Mouse (Mus musculus) layer of hippocampus, adult 2 months (tissue): ENCODE data around the gene Zbtb40. TPM values are rescaled to one million over a fixed set of nuclear protein-coding genes. Genes with fewer than 3 reads are reported as not detected.

Experiments used
- DNase-seq, 2 experiments: peaks; one replicate each; pipeline ENCODE4 v3.0.0; 2022; ENCODE audit warnings: low spot score in 2 of 2
- H3K27ac ChIP-seq: fragments of 200-600 bp; 2 replicates; pipeline ENCODE4 v1.8.1; 2022
- H3K4me3 ChIP-seq: fragments of 200-600 bp; 2 replicates; pipeline ENCODE4 v1.8.1; 2022; ENCODE audit warnings: mild to moderate bottlenecking
- CTCF ChIP-seq: fragments of 200-600 bp; conservative IDR thresholded peaks from 2 replicates; pipeline ENCODE4 v1.8.1; 2022; ENCODE audit warnings: antibody characterized with exemption, mild to moderate bottlenecking, moderate library complexity
- long read RNA-seq, 2 experiments: library from polyadenylated mRNA; stranded (forward); transcript quantifications; one replicate each; pipeline ENCODE4 v2.0.0; 2021; ENCODE audit warnings: borderline mapping rate in 2 of 2
- total RNA-seq, 2 experiments: library from RNA; stranded (reverse); gene quantifications; 2 replicates each; pipeline ENCODE4 v1.2.3; 2021

Gene Zbtb40
- total RNA-seq = 10 to 100 TPM; 11.3 to 12.9 TPM
- long read RNA-seq, experiment 1, partial matches to known transcripts = 3 of 8 reads
- long read RNA-seq, experiment 1, other reads (novel, unspliced or antisense) = 5 of 8 reads
- long read RNA-seq, experiment 2, full-length matches to known transcripts = 2 of 14 reads
- long read RNA-seq, experiment 2, partial matches to known transcripts = 3 of 14 reads
- long read RNA-seq, experiment 2, other reads (novel, unspliced or antisense) = 9 of 14 reads

DNA sequence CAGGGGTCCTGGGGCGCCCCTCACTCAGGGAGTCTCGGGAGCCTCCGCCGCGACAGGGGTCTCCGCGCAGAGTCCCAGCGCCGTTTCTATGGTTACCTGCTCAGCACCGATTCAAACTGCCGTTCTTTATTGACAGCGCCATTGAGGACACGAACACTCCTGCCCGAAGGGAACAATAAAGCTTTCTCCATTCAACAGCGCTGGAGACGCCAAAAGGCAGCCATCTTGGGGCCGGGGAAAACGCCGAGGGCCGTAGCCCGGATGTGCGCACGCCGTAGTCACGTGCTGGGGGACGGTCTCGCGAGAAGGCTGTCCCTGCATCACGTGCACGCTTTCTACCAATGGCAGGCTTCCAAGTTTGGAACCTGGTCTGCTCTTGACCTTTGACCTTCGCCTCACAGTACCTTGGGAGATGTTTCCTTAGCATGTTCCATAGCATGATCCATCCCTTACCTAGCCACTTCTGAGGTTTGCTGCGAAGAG lies at the start of gene Zbtb40:
Gene Zbtb40, minus strand, starts transcription at position 252 of the 483 bp plus-strand sequence.
- no peak for TF ChIP-seq CTCF
- peak within 1 kb of the TSS; percentile 74 for H3K4me3 ChIP-seq
- DNase-seq = peak; percentile 95
- peak within 1 kb of the TSS; percentile 93 for H3K27ac ChIP-seq

DNA sequence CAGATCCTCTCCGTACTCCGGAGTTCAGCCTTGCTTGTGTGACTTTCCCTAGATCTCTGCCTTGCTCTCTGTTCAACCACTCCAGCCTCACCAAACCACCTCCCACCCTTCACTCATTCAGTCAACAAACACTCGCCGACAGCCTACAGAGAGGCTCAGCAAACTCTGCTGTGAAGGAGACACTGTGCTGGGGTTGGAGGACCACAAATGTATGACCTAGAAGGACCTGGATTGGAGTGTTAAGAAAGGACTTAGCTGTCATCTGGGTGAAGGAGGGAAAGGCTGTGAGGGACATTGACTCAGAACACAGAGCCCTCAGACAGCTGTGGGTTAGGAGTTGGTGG lies 49.4 kb upstream of the Zbtb40 start:
- no peak for TF ChIP-seq CTCF
- no peak for DNase-seq
- no peak overlapping the region for H3K27ac ChIP-seq
- H3K4me3 ChIP-seq = no peak overlapping the region

DNA sequence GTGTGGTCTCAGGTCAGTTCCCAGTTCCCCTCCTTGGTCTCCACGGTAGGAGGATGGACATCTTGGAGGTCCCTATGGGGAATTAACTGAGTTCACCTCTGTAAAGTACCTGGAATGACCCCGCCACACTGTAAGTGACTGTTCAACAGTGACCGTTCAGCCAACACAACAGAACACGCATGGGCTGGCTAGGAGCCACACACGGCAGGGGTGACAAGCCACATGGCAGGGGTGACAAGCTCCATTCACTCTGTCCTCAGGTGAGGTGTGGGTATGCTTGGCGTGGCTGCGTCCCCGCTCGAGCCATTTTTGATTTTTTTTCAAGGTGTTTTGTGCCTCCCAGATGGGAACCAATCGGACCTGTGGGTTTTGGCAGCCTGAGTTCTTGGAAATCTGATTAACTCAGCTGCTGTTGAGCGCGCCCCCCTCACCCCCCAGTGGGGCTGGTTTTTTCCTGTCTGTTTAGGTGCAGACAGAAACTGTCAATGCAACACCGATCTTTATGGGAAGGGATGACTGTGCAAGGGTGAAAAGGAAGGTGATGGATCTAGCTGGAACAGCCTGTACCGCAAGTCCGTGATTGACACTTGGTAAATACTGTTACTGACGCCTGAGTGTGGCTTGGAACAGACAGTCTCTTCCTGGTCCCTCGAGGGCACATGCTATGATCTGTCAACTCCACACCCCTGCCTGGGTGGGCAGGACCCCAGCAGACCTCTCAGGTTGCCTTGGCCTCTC lies 48.8 kb upstream of the Zbtb40 start:
- no peak for TF ChIP-seq CTCF
- no peak overlapping the region for H3K4me3 ChIP-seq
- H3K27ac ChIP-seq = no peak overlapping the region
- no peak for DNase-seq

DNA sequence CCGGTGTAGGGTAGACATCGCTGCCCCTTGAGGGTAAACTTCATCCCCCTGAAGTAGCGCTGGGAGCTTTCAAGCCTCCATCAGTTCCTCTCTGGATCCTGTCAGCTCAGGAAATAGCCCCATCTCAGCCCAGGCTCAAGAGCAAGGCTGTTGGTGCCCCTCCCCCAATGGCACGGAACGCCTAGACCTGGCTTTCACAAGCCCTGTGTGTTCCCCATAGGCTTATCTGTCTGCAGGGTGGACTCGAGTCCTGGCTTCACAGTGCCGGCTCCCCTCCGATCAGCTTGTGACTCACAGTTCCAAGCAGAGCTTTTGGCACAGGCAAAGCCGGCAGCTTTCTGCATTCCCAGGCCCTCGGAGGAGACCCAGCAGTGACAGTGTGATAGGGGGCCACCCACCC lies 47.8 kb upstream of the Zbtb40 start:
- TF ChIP-seq CTCF = no peak
- no peak for DNase-seq
- Histone ChIP-seq H3K4me3 (no peak overlapping the region), H3K27ac (no peak overlapping the region)

DNA sequence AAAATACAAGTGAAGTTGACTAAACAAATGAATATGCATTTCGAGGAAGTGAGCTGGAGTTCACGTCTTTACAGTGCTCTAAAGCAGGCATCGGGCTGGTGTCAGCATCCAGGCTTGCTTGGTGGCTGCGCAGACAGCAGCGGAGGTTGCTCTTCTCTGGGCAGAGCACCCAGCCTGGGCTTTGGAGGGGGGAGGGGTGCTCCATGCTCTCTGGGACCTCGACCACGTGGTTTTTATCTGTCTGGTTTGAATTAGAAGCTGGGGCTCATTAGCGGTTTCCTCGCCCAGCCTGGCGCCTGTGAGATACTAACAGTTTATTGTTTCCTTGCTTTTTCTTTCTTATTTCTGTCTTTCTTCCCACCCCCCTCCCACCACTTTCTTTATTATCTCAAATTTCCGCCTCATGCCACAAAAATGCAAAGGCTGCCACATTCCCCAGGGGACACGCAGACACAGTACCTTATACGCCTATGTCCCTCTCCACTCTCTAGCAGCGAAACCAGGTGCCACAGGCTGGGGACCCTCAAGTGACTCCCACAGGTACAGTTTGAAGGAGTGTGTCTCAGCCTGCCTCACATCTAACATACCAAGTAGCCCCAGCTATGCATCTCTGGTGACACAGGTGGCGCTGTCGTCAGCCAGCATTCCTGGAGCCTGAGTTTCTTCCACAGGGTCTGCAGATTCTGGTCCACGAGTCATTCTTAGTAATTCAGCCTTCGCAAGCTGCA lies 36.6 kb upstream of the Zbtb40 start:
- no peak overlapping the region for H3K4me3 ChIP-seq
- TF ChIP-seq CTCF = peak; percentile 66
- H3K27ac ChIP-seq = no peak overlapping the region
- no peak for DNase-seq

DNA sequence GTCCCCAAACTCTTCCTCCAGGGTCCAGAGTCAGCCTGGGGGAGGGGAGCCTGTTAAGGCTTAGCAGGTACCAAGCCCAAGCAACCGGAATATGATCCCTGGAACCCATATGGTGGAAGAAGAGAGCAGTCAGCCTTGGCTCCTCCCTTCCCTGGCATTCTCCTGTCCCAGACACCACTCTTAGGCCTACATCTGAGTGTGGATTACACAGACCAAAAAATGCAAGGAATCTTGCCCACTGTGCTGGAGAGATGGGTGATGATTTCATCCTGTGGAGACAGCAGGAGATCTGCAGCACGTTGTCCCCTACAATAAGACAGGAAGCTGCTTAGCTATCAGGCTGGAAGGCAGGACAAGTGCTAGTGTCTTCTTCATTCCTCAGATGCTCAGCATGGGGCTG lies 34.3 kb upstream of the Zbtb40 start:
- TF ChIP-seq CTCF = no peak
- H3K4me3 ChIP-seq = no peak overlapping the region
- no peak for DNase-seq

DNA sequence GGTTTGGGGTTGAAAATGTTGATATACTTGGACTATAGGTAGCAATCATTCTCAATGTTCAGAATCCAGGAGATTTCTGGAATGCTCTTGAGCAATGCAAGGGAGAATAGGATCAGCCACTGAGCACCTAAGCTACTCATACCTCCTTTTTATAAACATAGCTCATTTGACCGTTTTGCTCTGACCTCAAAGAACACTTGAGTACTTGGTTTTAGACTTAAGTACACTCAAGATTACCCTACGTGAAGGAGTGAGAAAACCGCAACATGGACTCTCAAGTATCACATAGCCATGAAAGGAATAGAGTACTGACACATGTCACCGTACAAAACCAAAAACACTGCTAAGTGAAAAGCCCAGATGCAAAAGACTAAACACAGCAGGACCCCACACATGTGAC lies 32.8 kb upstream of the Zbtb40 start:
- TF ChIP-seq CTCF = no peak
- Histone ChIP-seq H3K27ac (no peak overlapping the region), H3K4me3 (no peak overlapping the region)
- no peak for DNase-seq

More for the DNA sequence above, 34.3 kb upstream of the Zbtb40 start:
- no peak overlapping the region for H3K27ac ChIP-seq

DNA sequence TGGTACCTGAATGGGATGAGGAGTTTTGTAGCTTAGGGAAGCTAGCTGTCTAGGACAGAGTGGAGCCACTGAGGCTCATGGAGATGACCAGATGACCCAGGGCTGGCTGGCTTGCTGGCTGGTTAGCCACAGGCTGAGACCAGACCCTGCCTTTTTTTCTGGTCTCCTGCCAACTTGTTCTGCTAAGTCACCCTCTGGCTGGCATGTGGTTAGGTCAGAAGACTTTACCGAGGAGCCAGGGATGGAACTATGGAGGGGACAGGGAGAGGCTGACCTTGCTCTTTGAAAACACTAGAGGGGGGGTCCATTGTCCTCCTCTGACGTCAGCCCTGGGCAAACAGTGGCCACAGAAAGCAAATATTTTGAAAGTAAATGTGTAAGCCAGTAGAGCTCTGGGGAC lies 28.6 kb upstream of the Zbtb40 start:
- TF ChIP-seq CTCF = no peak
- H3K27ac ChIP-seq = no peak overlapping the region
- no peak for DNase-seq
- H3K4me3 ChIP-seq = no peak overlapping the region

DNA sequence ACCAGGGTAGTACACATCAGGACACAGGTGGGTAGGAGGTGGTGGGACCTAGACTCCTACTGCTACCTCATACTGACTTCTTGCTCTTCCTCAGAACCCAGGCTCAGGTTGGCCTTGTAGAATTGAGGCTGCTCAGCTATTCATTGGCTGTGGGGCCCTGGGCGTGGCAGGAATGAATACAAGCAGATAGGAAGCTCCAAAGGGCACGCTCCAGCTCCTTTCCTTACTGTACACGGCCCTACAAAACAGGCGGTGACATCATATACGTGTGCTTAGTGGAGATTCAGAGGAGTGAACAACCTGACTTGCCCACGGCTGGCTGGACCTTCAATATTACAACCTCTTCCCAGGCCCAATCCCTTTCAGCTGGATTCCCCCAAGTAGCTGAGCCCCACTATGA lies 22.6 kb upstream of the Zbtb40 start:
- Histone ChIP-seq H3K27ac (no peak overlapping the region), H3K4me3 (no peak overlapping the region)
- no peak for TF ChIP-seq CTCF
- DNase-seq = no peak

DNA sequence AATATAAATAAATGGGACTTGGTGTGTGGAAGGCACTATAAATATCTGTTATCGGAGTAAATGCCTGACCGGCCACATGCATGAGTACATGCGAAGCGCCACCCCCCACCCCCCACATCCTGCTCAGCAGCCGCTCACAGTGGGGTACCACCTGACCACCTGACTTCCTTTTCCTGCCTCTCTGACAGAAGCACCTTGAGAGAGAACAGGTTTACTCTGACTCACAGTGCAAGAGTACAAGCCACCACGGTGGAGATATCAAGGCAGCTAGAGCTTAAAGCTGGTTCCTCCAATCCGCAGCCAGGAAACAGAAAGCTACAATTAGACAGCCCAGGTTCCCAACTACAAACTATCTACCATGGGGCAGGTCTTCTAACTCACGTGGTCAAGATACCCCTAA lies 19.9 kb upstream of the Zbtb40 start:
- DNase-seq = no peak
- no peak for TF ChIP-seq CTCF
- no peak overlapping the region for H3K4me3 ChIP-seq
- no peak overlapping the region for H3K27ac ChIP-seq

DNA sequence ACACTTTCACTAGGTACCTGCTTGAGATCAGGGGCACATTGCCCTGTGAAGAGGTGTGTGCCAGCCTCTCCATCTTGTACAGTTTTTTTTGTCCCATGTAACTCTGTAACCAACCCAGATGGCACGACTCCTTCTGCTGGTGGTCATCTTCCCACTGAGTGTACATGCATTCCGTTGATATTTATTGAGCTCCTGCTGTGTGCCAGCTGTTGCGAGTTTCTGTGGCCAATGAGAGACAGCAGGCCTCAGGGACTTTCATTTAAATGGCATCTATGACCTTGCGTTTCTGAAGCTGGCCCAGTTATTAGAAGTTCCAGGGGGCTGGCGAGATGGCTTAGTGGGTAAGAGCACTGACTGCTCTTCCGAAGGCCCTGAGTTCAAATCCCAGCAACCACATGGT lies 17.2 kb upstream of the Zbtb40 start:
- no peak for DNase-seq
- no peak overlapping the region for H3K4me3 ChIP-seq
- no peak for TF ChIP-seq CTCF
- no peak overlapping the region for H3K27ac ChIP-seq

DNA sequence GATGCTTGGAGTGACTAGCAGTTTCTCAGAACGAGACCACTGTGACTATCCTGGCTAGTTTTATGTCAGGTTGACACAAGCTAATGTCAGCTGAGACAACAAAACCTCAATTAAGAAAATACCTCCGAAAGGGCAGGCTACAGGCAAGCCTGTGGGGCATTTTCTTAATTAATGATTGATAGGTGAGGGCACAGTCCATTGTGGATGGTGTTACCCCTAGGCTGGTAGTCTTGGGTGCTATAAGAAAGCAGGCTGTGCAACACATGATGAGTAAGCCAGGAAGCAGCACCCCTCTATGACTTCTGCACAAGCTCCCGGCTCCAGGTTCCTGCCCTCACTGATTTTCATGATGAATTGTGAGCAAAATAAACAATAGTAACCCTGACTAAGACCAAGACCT lies 6.3 kb upstream of the Zbtb40 start:
- DNase-seq = no peak
- no peak for TF ChIP-seq CTCF
- H3K27ac ChIP-seq = no peak overlapping the region
- no peak overlapping the region for H3K4me3 ChIP-seq

DNA sequence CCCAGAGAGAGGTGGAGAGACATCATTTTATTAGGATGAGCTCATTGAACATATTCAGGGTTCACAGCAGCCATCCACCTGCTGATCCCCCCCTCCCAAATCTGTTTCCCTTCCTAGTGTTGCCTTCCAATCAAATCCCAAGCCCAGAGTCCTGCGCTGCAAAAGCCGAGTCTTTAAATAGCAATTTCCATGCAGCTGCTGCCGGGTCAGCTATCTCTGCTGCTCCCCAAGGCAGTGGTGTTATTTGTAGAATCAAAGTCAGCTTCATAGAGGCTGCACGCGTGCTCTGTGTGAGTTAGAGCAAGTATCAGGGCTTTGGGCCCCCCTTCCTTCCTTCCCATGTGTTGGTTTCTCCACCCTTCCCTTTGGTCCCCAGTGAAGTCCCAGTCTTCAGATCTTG lies 5.2 kb upstream of the Zbtb40 start:
- DNase-seq = no peak
- TF ChIP-seq CTCF = no peak
- H3K4me3 ChIP-seq = no peak overlapping the region
- H3K27ac ChIP-seq = no peak overlapping the region
